In genomic region chr12:79069187-79069608, GRCm38 (mm10) we compare ENCODE assay signal across 18 mouse cellular contexts. TPM values are rescaled to one million over a fixed set of nuclear protein-coding genes. Genes with fewer than 3 reads are reported as not detected.
A peak's percentile ranks its signal among the peaks of the same experiment; 100 is the strongest.
DNase-seq lines count a peak whose midpoint lies in the region; ATAC-seq lines count a peak whose summit lies in the region.
"Had no signal": no experiment of that assay in that cellular context is flagged by ENCODE, and none has a peak within 500 bp of the region (broad histone marks: within the 10 kb centered on the region; RNA-seq: fewer than 3 reads in every experiment).

No protein-coding gene starts in this region.

- H3K27ac ChIP-seq in kidney, embryonic 14.5 days (ENCODE audit: low read depth, low read length), result peak overlapping the region; percentile 56; the same call in 1 of the 2 replicates
- no peak overlapping the region for H3K27ac ChIP-seq in forebrain, embryonic 15.5 days (replicated peaks)
- H3K27ac ChIP-seq: embryonic facial prominence, embryonic 13.5 days; forebrain, embryonic 12.5 days; hindbrain, embryonic 10.5 days had no signal

- no peak overlapping the region for H3K9ac ChIP-seq in kidney, embryonic 14.5 days (ENCODE audit: low read depth, low read length)
- no peak overlapping the region for H3K9ac ChIP-seq in forebrain, embryonic 15.5 days (replicated peaks)
- H3K9ac ChIP-seq: embryonic facial prominence, embryonic 13.5 days; forebrain, embryonic 12.5 days; forebrain, postnatal 0 days; heart, embryonic 12.5 days had no signal

- H3K27me3 ChIP-seq in kidney, embryonic 14.5 days (ENCODE audit: control insufficient read depth, insufficient read depth, low read length), result no peaks in the 10 kb centered on the region
- no peaks in the 10 kb centered on the region for H3K27me3 ChIP-seq in forebrain, embryonic 15.5 days
- H3K27me3 ChIP-seq: embryonic facial prominence, embryonic 13.5 days; forebrain, embryonic 12.5 days; heart, embryonic 12.5 days had no signal

- DNase-seq in kidney, adult 8-10 months, result peak; percentile 66 to 82
- peak; percentile 45 for DNase-seq in kidney, postnatal 10 days
- peak; percentile 77 for DNase-seq in yolk sac, embryonic 10.5 days (ENCODE audit: low spot score)
- no peak for DNase-seq in left cerebral cortex, adult 18-20 months (ENCODE audit: low spot score in 2 of 2)
- no peak for DNase-seq in spleen, postnatal 10 days (ENCODE audit: low spot score in 2 of 2)
- DNase-seq: adrenal gland, adult 2 months; adrenal gland, postnatal 25 days; cerebellum, adult 18-20 months; cerebellum, adult 9-11 months; cerebellum, postnatal 36 days; forebrain, postnatal 0 days; gastrocnemius, postnatal 14 days had no signal

- H3K4me2 ChIP-seq in kidney, embryonic 14.5 days (replicated peaks; ENCODE audit: low read depth, low read length), result no peak overlapping the region
- H3K4me2 ChIP-seq in forebrain, embryonic 15.5 days (replicated peaks), result no peak overlapping the region
- H3K4me2 ChIP-seq: embryonic facial prominence, embryonic 13.5 days; forebrain, embryonic 12.5 days; heart, embryonic 12.5 days had no signal

- no peaks in the 10 kb centered on the region for H3K9me3 ChIP-seq in kidney, embryonic 14.5 days (ENCODE audit: control insufficient read depth, low read length)
- no peaks in the 10 kb centered on the region for H3K9me3 ChIP-seq in forebrain, embryonic 15.5 days
- H3K9me3 ChIP-seq: embryonic facial prominence, embryonic 13.5 days; forebrain, embryonic 12.5 days; heart, embryonic 12.5 days; hindbrain, embryonic 10.5 days had no signal

- peak; percentile 66; the same call in 1 of the 2 replicates for ATAC-seq in kidney, embryonic 14.5 days (ENCODE audit: low FRiP score, low TSS enrichment)
- ATAC-seq in forebrain, embryonic 15.5 days (replicated peaks), result no peak
- ATAC-seq: forebrain, postnatal 0 days had no signal

- whole genome bisulfite sequencing in kidney, embryonic 14.5 days, result 80% methylated on average over 6 of the region's 6 CpGs
- 93% methylated on average over 6 of the region's 6 CpGs for WGBS in forebrain, embryonic 15.5 days

- H3K36me3 ChIP-seq in kidney, embryonic 14.5 days (ENCODE audit: control insufficient read depth, insufficient read depth, low read length), result peaks cover 22% of the 10 kb centered on the region
- H3K36me3 ChIP-seq in forebrain, embryonic 15.5 days, result peaks cover 8% of the 10 kb centered on the region; the same call in 1 of the 2 replicates

- H3K4me1 ChIP-seq in kidney, embryonic 14.5 days (ENCODE audit: control insufficient read depth, insufficient read depth, low read length), result no peaks in the 10 kb centered on the region
- no peaks in the 10 kb centered on the region for H3K4me1 ChIP-seq in forebrain, embryonic 15.5 days
- H3K4me1 ChIP-seq: embryonic facial prominence, embryonic 13.5 days; forebrain, embryonic 12.5 days; heart, embryonic 12.5 days; hindbrain, embryonic 10.5 days had no signal

- H3K4me3 ChIP-seq in kidney, embryonic 14.5 days (ENCODE audit: low read length), result no peak overlapping the region
- no peak overlapping the region for H3K4me3 ChIP-seq in forebrain, embryonic 15.5 days
- H3K4me3 ChIP-seq: embryonic facial prominence, embryonic 13.5 days; forebrain, embryonic 12.5 days; heart, embryonic 12.5 days; hindbrain, embryonic 10.5 days had no signal

RNA-seq across cellular contexts. Expression of gene Pigh, which starts 20.3 kb away (rescaled TPM):
- 27.1 and 36.4 TPM in 2 replicates for polyA plus RNA-seq in kidney, embryonic 14.5 days (2014; fragmentation: Nextera tagmentation; extraction: Ambion mirVana)
- total RNA-seq in left cerebral cortex, adult 18-20 months (2021), result 1 to 10 TPM; 8.3 to 9.6 TPM
- polyA plus RNA-seq in forebrain, embryonic 15.5 days (2015; fragmentation: Nextera tagmentation; extraction: Ambion mirVana), result 18.5 and 21.6 TPM in 2 replicates

RNA-seq across cellular contexts. Expression of gene Plekhh1, which starts 40.2 kb away (rescaled TPM):
- 5.3 and 7.9 TPM in 2 replicates for polyA plus RNA-seq in kidney, embryonic 14.5 days (2014; fragmentation: Nextera tagmentation; extraction: Ambion mirVana)
- total RNA-seq in left cerebral cortex, adult 18-20 months (2021), result 10 to 100 TPM in 1 of 2 experiments, 1 to 10 TPM in 1; 9.9 to 12.5 TPM
- 1.6 and 1.7 TPM in 2 replicates for polyA plus RNA-seq in forebrain, embryonic 15.5 days (2015; fragmentation: Nextera tagmentation; extraction: Ambion mirVana)

Comparison
In these comparisons a context has a peak if more than half of its experiments do, and no peak if none do; other contexts are left out.
1. DNase-seq: peak in kidney, adult 8-10 months (2 of 2), kidney, postnatal 10 days (single experiment) and yolk sac, embryonic 10.5 days (single experiment); none in left cerebral cortex, adult 18-20 months (0 of 2) and spleen, postnatal 10 days (0 of 2).